Mouse (Mus musculus): ENCODE results near the gene Slc44a5. TPM values are rescaled to one million over a fixed set of nuclear protein-coding genes. Genes with fewer than 3 reads are reported as not detected.
A peak's percentile ranks its signal among the peaks of the same experiment; 100 is the strongest.

Gene Slc44a5
- polyA plus RNA-seq, 1 experiment from 2014 or later = 0.39 TPM

DNA sequence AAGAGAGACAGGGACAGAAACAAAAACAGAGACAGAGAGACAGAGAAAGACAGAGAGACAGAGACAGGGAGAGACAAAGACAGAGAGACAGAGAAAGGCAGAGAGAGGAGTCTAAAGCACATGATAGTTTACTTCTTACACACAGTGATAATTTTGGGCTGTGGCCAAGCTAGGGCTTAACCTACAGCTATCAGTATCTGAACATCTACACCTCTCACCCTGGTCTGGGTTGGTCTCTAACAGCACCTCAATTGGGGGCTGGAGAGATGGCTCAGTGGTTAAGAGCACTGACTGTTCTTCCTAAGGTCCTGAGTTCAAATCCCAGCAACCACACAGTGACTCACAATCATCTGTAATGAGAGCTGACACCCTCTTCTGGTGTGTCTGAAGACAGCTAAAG, 325.3 kb downstream of the Slc44a5 start:
- Histone ChIP-seq H3K36me3 (ENCODE audit: insufficient read depth, low read length) (no peaks in the 10 kb centered on the region), H3K4me3 (replicated peaks; ENCODE audit: low read depth, low read length) (no peak overlapping the region), H3K9me3 (replicated peaks; ENCODE audit: low read length) (no peaks in the 10 kb centered on the region), H3K4me1 (replicated peaks; ENCODE audit: insufficient read depth, low read length) (no peaks in the 10 kb centered on the region), H3K27me3 (ENCODE audit: insufficient read depth, low read length) (no peaks in the 10 kb centered on the region), H3K9ac (ENCODE audit: low read depth, low read length) (no peak overlapping the region), H3K4me2 (ENCODE audit: low read length) (no peak overlapping the region), H3K27ac (no peak overlapping the region)
- no peak for TF ChIP-seq CTCF (IDR thresholded peaks at IDR 0.05; ENCODE audit: low read depth)
- no peak for ATAC-seq (replicated peaks; ENCODE audit: low FRiP score, low read depth)
- DNase-seq (ENCODE audit: low spot score) = no peak

DNA sequence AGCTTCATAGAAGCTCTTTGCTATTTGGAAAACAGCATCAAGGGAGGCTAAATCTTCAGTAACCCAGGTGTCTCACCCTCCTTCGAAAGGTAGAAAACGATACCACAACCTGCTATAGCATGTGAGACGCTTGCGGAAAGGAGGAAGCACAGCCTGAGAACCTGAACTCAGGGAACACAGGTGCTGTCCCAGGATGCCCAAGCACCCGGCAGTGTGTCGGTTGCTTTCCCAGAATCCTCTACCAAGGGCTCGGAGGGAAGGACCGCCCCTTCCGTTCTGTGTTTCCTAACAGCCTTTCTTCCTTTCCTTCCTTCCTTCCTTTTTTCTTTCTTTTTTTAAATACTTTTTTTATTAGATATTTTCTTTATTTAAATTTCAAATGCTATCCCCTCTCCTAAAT, 326.8 kb downstream of the Slc44a5 start:
- no peak for TF ChIP-seq CTCF (IDR thresholded peaks at IDR 0.05; ENCODE audit: low read depth)
- DNase-seq (ENCODE audit: low spot score) (no peak), ATAC-seq (replicated peaks; ENCODE audit: low FRiP score, low read depth) (no peak)
- 93% methylated on average over 9 of the region's 9 CpGs for WGBS
- Histone ChIP-seq H3K27ac (no peak overlapping the region), H3K9ac (ENCODE audit: low read depth, low read length) (no peak overlapping the region), H3K4me3 (replicated peaks; ENCODE audit: low read depth, low read length) (no peak overlapping the region), H3K4me1 (replicated peaks; ENCODE audit: insufficient read depth, low read length) (no peaks in the 10 kb centered on the region), H3K9me3 (replicated peaks; ENCODE audit: low read length) (no peaks in the 10 kb centered on the region), H3K36me3 (ENCODE audit: insufficient read depth, low read length) (no peaks in the 10 kb centered on the region), H3K4me2 (ENCODE audit: low read length) (no peak overlapping the region), H3K27me3 (ENCODE audit: insufficient read depth, low read length) (no peaks in the 10 kb centered on the region)

DNA sequence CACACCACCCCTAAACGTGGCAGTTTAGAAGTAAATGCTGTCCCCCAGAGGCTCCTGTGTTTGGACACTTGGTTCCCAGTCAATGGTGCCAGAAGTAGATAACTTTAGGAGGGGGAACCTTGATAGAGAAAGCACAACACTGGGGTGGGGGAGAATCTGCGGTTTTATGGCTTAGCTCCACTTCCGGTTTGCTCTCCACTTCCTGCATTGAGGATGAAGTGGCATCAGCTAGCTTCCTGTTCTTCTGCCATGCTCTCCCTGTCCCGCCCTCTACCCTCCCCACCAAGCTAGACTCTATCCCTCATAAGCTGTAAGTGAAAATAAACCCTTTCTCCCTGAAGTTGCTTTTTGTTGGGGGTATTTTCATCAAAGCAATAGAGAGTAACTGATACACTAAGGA, 327.9 kb downstream of the Slc44a5 start:
- H3K4me3 ChIP-seq (replicated peaks; ENCODE audit: low read depth, low read length) = no peak overlapping the region
- no peaks in the 10 kb centered on the region for H3K9me3 ChIP-seq (replicated peaks; ENCODE audit: low read length)
- no peaks in the 10 kb centered on the region for H3K4me1 ChIP-seq (replicated peaks; ENCODE audit: insufficient read depth, low read length)
- DNase-seq (ENCODE audit: low spot score) (no peak), ATAC-seq (replicated peaks; ENCODE audit: low FRiP score, low read depth) (no peak)
- no peak for TF ChIP-seq CTCF (IDR thresholded peaks at IDR 0.05; ENCODE audit: low read depth)
- H3K4me2 ChIP-seq (ENCODE audit: low read length) = no peak overlapping the region
- 79% methylated on average over 4 of the region's 4 CpGs for WGBS
- H3K36me3 ChIP-seq (ENCODE audit: insufficient read depth, low read length) = no peaks in the 10 kb centered on the region
- H3K9ac ChIP-seq (ENCODE audit: low read depth, low read length) = no peak overlapping the region
- no peak overlapping the region for H3K27ac ChIP-seq
- H3K27me3 ChIP-seq (ENCODE audit: insufficient read depth, low read length) = no peaks in the 10 kb centered on the region

DNA sequence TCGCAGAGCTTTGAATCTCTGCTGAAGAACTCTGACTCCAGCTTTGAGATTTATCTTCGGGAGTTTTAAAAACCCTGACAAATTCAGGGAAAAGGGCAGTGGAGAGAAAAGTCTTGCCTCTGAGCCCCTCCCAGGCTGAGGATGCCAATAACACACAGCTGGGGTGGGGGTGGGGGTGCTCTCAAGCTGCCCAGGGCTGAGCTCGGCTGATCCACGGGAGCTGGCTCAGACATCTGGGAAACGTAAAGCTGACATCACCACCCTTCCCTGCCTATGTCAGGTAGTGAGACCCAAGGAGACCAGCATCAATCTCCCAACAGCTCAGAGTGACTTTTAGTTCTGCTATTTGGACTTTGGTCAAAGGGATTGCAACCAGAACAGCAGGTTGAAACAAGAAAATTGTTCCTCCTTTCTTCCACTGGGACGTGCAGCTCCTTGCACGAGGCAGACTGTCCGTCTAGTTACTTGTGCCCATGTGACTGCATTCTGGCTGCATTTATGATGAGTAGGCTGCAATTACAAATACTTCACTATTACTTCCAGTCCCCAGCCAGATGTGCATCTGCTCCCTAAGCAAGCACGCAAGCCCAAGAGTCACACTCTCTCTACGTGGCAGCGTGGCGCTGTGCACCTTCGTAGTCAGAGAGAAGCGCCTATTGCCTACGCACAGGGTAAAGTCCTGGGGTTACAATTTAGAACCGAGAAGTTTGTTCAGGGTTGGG, 332.1 kb downstream of the Slc44a5 start:
- no peak for DNase-seq (ENCODE audit: low spot score)
- Histone ChIP-seq H3K9me3 (replicated peaks; ENCODE audit: low read length) (no peaks in the 10 kb centered on the region), H3K9ac (ENCODE audit: low read depth, low read length) (no peak overlapping the region), H3K27me3 (ENCODE audit: insufficient read depth, low read length) (no peaks in the 10 kb centered on the region), H3K4me3 (replicated peaks; ENCODE audit: low read depth, low read length) (no peak overlapping the region), H3K36me3 (ENCODE audit: insufficient read depth, low read length) (no peaks in the 10 kb centered on the region), H3K4me1 (replicated peaks; ENCODE audit: insufficient read depth, low read length) (no peaks in the 10 kb centered on the region), H3K27ac (no peak overlapping the region), H3K4me2 (ENCODE audit: low read length) (no peak overlapping the region)
- TF ChIP-seq CTCF (IDR thresholded peaks at IDR 0.05; ENCODE audit: low read depth) = no peak
- WGBS = 53% methylated on average over 16 of the region's 16 CpGs
- peak; percentile 57 for ATAC-seq (replicated peaks; ENCODE audit: low FRiP score, low read depth)

DNA sequence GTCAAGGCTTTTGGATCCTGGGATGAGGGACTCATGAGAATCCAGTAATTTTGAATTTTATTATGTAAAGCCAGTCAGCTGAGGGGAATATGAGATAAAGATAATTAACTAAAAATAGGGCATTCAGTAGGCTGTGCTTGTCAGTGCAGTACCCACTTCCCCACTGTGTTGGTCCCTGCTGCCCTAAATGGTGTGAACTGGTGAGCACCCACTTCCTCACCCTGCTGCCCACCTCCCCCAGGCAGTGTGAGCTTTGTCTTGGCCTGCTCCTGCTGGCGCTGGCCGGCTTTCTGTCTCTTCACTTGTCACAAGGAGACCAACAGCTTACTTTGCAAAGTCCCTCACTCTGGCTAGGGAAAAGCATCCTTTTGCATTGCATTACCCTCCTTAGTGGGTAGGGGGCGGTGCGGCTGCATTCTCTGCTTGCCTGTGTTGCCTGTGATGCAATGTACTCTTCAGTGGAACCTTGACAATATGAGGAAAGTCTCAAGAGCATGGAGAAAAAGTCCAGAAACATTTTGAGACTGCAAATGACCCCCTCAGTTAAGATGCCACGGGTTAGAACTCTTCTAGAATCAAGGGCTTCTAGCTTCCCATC, 344.5 kb downstream of the Slc44a5 start:
- no peak overlapping the region for H3K4me3 ChIP-seq (replicated peaks; ENCODE audit: low read depth, low read length)
- peak; percentile 53; the same call in 1 of the 2 replicates for TF ChIP-seq CTCF (IDR thresholded peaks at IDR 0.05; ENCODE audit: low read depth)
- ATAC-seq (replicated peaks; ENCODE audit: low FRiP score, low read depth) = no peak
- H3K27ac ChIP-seq = no peak overlapping the region
- no peaks in the 10 kb centered on the region for H3K36me3 ChIP-seq (ENCODE audit: insufficient read depth, low read length)
- no peak overlapping the region for H3K9ac ChIP-seq (ENCODE audit: low read depth, low read length)
- H3K4me1 ChIP-seq (replicated peaks; ENCODE audit: insufficient read depth, low read length) = no peaks in the 10 kb centered on the region
- H3K9me3 ChIP-seq (replicated peaks; ENCODE audit: low read length) = no peaks in the 10 kb centered on the region
- H3K4me2 ChIP-seq (ENCODE audit: low read length) = no peak overlapping the region
- WGBS = 16% methylated on average over 5 of the region's 5 CpGs
- H3K27me3 ChIP-seq (ENCODE audit: insufficient read depth, low read length) = peaks cover 11% of the 10 kb centered on the region
- DNase-seq (ENCODE audit: low spot score) = no peak

Other genes with a start within 250 kb of the Slc44a5 start
- gene St6galnac3, start 248.3 kb upstream of the Slc44a5 start, polyA plus RNA-seq (2015; fragmentation: Nextera tagmentation; extraction: Ambion mirVana) = 34.2 and 34.4 TPM in 2 replicates
- not detected in 2 replicates for gene Asb17, start 129.2 kb upstream of the Slc44a5 start, polyA plus RNA-seq (2015; fragmentation: Nextera tagmentation; extraction: Ambion mirVana)
- 0.08 and 0.09 TPM in 2 replicates for gene Msh4, start 67.3 kb upstream of the Slc44a5 start, polyA plus RNA-seq (2015; fragmentation: Nextera tagmentation; extraction: Ambion mirVana)
- gene Rabggtb, start 60.4 kb upstream of the Slc44a5 start, polyA plus RNA-seq (2015; fragmentation: Nextera tagmentation; extraction: Ambion mirVana) = 54.6 and 55.0 TPM in 2 replicates
- gene Acadm, start 28.8 kb upstream of the Slc44a5 start, polyA plus RNA-seq (2015; fragmentation: Nextera tagmentation; extraction: Ambion mirVana) = 280 and 299 TPM in 2 replicates

Measured in kidney, postnatal 0 days (tissue).